Comparison of ENCODE assay signal across 21 mouse cellular contexts in the genomic region with DNA sequence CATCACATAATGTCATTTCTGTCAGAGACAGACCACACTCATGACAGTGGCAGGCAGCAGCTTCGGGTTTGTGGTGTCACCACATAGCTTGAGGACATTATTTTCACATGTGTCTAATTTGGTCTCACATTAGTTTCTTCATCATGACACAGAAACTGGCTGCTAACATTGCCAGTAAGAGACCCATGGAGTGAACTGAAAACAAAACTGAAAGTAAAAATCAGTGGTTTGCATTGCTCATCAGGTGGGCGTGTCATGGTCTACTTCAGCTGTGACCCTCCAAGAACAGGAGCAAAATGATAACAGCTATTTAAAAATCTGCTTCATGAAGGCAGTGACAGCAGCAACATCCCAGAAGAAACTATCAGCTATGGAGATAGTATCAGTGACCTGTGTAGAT.
DNase-seq lines count a peak whose midpoint lies in the region; ATAC-seq lines count a peak whose summit lies in the region.
"Had no signal": no experiment of that assay in that cellular context is flagged by ENCODE, and none has a peak within 500 bp of the region (broad histone marks: within the 10 kb centered on the region; RNA-seq: fewer than 3 reads in every experiment).

No protein-coding gene starts in this region.

- intact Hi-C loops in left cerebral cortex, postnatal 4 days (cut with DNase I): no loop called here

- no peaks in the 10 kb centered on the region for H3K9me3 ChIP-seq in heart, embryonic 10.5 days
- H3K9me3 ChIP-seq: embryonic facial prominence, embryonic 13.5 days; heart, embryonic 15.5 days; hindbrain, embryonic 10.5 days; limb, embryonic 12.5 days; liver, embryonic 13.5 days; lung, embryonic 15.5 days had no signal

- no peaks in the 10 kb centered on the region for H3K27me3 ChIP-seq in heart, embryonic 10.5 days (ENCODE audit: insufficient read depth, poor library complexity, severe bottlenecking)
- H3K27me3 ChIP-seq: embryonic facial prominence, embryonic 13.5 days; heart, embryonic 15.5 days; limb, embryonic 12.5 days; liver, embryonic 13.5 days; lung, embryonic 15.5 days had no signal

- H3K27ac ChIP-seq in heart, embryonic 10.5 days: no peak overlapping the region
- H3K27ac ChIP-seq: embryonic facial prominence, embryonic 13.5 days; gastrocnemius, adult 2 months; heart, embryonic 15.5 days; limb, embryonic 12.5 days; liver, embryonic 13.5 days; lung, embryonic 15.5 days; macrophage had no signal

- H3K36me3 ChIP-seq in heart, embryonic 10.5 days: no peaks in the 10 kb centered on the region
- H3K36me3 ChIP-seq: embryonic facial prominence, embryonic 13.5 days; heart, embryonic 15.5 days; hindbrain, embryonic 10.5 days; limb, embryonic 12.5 days; liver, embryonic 13.5 days; lung, embryonic 15.5 days had no signal

- DNase-seq in CD4-positive, CD25-positive, alpha-beta regulatory T cell, adult 2 months (ENCODE audit: low read depth, low spot score): peak; percentile 61
- DNase-seq in NIH3T3 (ENCODE audit: low read depth): peak; percentile 55
- DNase-seq in heart, postnatal 4 days: no peak
- no peak for DNase-seq in heart, embryonic 10.5 days (ENCODE audit: low spot score)
- DNase-seq in neural tube, embryonic 10.5 days (ENCODE audit: extremely low spot score, low spot score): no peak
- DNase-seq in left cerebral cortex, postnatal 4 days: no peak
- DNase-seq: cerebellum, adult 9-10 months; forebrain, postnatal 0 days; gastrocnemius, adult 2 months; heart, adult 18-20 months; kidney, adult 9 months; liver, embryonic 13.5 days; midbrain, embryonic 14.5 days; right cerebral cortex, postnatal 14 days had no signal

- H3K4me1 ChIP-seq in heart, embryonic 10.5 days: 0 out of 2 replicates have a peak, but pooled peaks cover 4% of the 10 kb centered on the region
- H3K4me1 ChIP-seq: embryonic facial prominence, embryonic 13.5 days; limb, embryonic 12.5 days; liver, embryonic 13.5 days; lung, embryonic 15.5 days had no signal

- no peak overlapping the region for H3K4me3 ChIP-seq in heart, embryonic 10.5 days
- H3K4me3 ChIP-seq: embryonic facial prominence, embryonic 13.5 days; gastrocnemius, adult 2 months; heart, embryonic 15.5 days; hindbrain, embryonic 10.5 days; limb, embryonic 12.5 days; liver, embryonic 13.5 days; lung, embryonic 15.5 days had no signal

- 86% methylated on average over 2 of the region's 2 CpGs for WGBS in heart, embryonic 10.5 days

- ATAC-seq in megakaryocyte, adult 5-6 weeks (ENCODE audit: poor library complexity, severe bottlenecking): peak; percentile 45
- ATAC-seq: forebrain, postnatal 0 days had no signal

Comparison
In these comparisons a context has a peak if more than half of its experiments do, and no peak if none do; other contexts are left out.
1. DNase-seq: peak in CD4-positive, CD25-positive, alpha-beta regulatory T cell, adult 2 months (single experiment) and NIH3T3 (single experiment); none in heart, postnatal 4 days (single experiment), heart, embryonic 10.5 days (single experiment), neural tube, embryonic 10.5 days (single experiment) and left cerebral cortex, postnatal 4 days (single experiment).